Comparison of ENCODE assay signal across 8 mouse cellular contexts in genomic region chr2:29249852-29250251, GRCm38 (mm10). TPM values are rescaled to one million over a fixed set of nuclear protein-coding genes. Genes with fewer than 3 reads are reported as not detected.
DNase-seq lines count a peak whose midpoint lies in the region; ATAC-seq and TF ChIP-seq lines count a peak whose summit lies in the region.

No protein-coding gene starts in this region.

- DNase-seq in heart, adult 8-10 months (ENCODE audit: low spot score): no peak
- DNase-seq in spleen, postnatal 14 days (ENCODE audit: low spot score in 2 of 2): no peak
- no peak for DNase-seq in cerebellum, adult 11 months
- DNase-seq in testis, postnatal 14 days (ENCODE audit: low spot score): no peak

- no peak for TF ChIP-seq CTCF in cortical plate, adult 2 months (IDR thresholded peaks at IDR 0.05; ENCODE audit: extremely low read depth, insufficient read depth, low read length)

- H3K36me3 ChIP-seq in heart, embryonic 11.5 days (ENCODE audit: control insufficient read depth, insufficient read depth, low read length): no peaks in the 10 kb centered on the region
- H3K36me3 ChIP-seq in hindbrain, embryonic 12.5 days: no peaks in the 10 kb centered on the region
- no peaks in the 10 kb centered on the region for H3K36me3 ChIP-seq in midbrain, embryonic 15.5 days (replicated peaks)

- H3K9me3 ChIP-seq in heart, embryonic 11.5 days (replicated peaks; ENCODE audit: control insufficient read depth, low read length): no peaks in the 10 kb centered on the region
- H3K9me3 ChIP-seq in hindbrain, embryonic 12.5 days (replicated peaks): no peaks in the 10 kb centered on the region
- H3K9me3 ChIP-seq in midbrain, embryonic 15.5 days: no peaks in the 10 kb centered on the region

- H3K4me3 ChIP-seq in heart, embryonic 11.5 days (ENCODE audit: low read depth, low read length): no peak overlapping the region
- H3K4me3 ChIP-seq in cortical plate, adult 2 months (ENCODE audit: insufficient read depth, low read length): peak overlapping the region; percentile 52; the same call in 1 of the 2 replicates
- H3K4me3 ChIP-seq in hindbrain, embryonic 12.5 days: peak overlapping the region; percentile 61; the same call in 1 of the 2 replicates
- peak overlapping the region; percentile 59 for H3K4me3 ChIP-seq in midbrain, embryonic 15.5 days

- no peak for ATAC-seq in heart, embryonic 11.5 days (replicated peaks; ENCODE audit: insufficient number of reproducible peaks, low FRiP score, low TSS enrichment)
- no peak for ATAC-seq in hindbrain, embryonic 12.5 days (ENCODE audit: low FRiP score)
- ATAC-seq in midbrain, embryonic 15.5 days (replicated peaks): no peak

- H3K9ac ChIP-seq in heart, embryonic 11.5 days (ENCODE audit: low read depth, low read length): no peak overlapping the region
- no peak overlapping the region for H3K9ac ChIP-seq in hindbrain, embryonic 12.5 days
- 0 out of 2 replicates have a peak overlapping the region, but pooled peaks have one; percentile 60 for H3K9ac ChIP-seq in midbrain, embryonic 15.5 days

- WGBS in heart, embryonic 11.5 days (ENCODE audit: insufficient replicate concordance): 3% methylated on average over 10 of the region's 10 CpGs
- WGBS in hindbrain, embryonic 12.5 days: 4% methylated on average over 10 of the region's 10 CpGs
- WGBS in midbrain, embryonic 15.5 days: 2% methylated on average over 10 of the region's 10 CpGs

- H3K27me3 ChIP-seq in heart, embryonic 11.5 days (ENCODE audit: control insufficient read depth, insufficient read depth, low read length): peaks cover 82% of the 10 kb centered on the region
- peaks cover 71% of the 10 kb centered on the region for H3K27me3 ChIP-seq in hindbrain, embryonic 12.5 days
- peaks cover 20% of the 10 kb centered on the region for H3K27me3 ChIP-seq in midbrain, embryonic 15.5 days (replicated peaks)

- TF ChIP-seq POLR2A in cortical plate, adult 2 months (IDR thresholded peaks at IDR 0.05; ENCODE audit: extremely low read depth, insufficient read depth, low read length): no peak

- H3K4me2 ChIP-seq in heart, embryonic 11.5 days: peak overlapping the region; percentile 99; the same call in 1 of the 2 replicates
- H3K4me2 ChIP-seq in hindbrain, embryonic 12.5 days (replicated peaks): peak overlapping the region; percentile 99
- peak overlapping the region; percentile 99 for H3K4me2 ChIP-seq in midbrain, embryonic 15.5 days

- H3K27ac ChIP-seq in heart, embryonic 11.5 days (ENCODE audit: low read depth, low read length): no peak overlapping the region
- H3K27ac ChIP-seq in cortical plate, adult 2 months (ENCODE audit: insufficient read depth, low read length): no peak overlapping the region
- no peak overlapping the region for H3K27ac ChIP-seq in hindbrain, embryonic 12.5 days
- H3K27ac ChIP-seq in midbrain, embryonic 15.5 days: peak overlapping the region; percentile 83; the same call in 1 of the 2 replicates

- H3K4me1 ChIP-seq in heart, embryonic 11.5 days (ENCODE audit: control insufficient read depth, insufficient read depth, low read length): peaks cover 13% of the 10 kb centered on the region
- no peaks in the 10 kb centered on the region for H3K4me1 ChIP-seq in cortical plate, adult 2 months (ENCODE audit: control insufficient read depth, insufficient read depth, low read length)
- peaks cover 61% of the 10 kb centered on the region for H3K4me1 ChIP-seq in hindbrain, embryonic 12.5 days
- peaks cover 70% of the 10 kb centered on the region for H3K4me1 ChIP-seq in midbrain, embryonic 15.5 days

RNA-seq across cellular contexts. Expression of gene Ntng2, which starts 3.0 kb away (rescaled TPM):
- polyA plus RNA-seq in heart, embryonic 11.5 days (2014; fragmentation: Nextera tagmentation; extraction: Ambion mirVana): 0.23 TPM in 1 of 2 replicates, not detected in the other
- 10 to 100 TPM in 3 of 4 experiments, 1 to 10 TPM in 1; 8.3 to 16.7 (median 13.7) TPM for total RNA-seq in heart, adult 8-10 months (2022)
- polyA plus RNA-seq in cortical plate, adult 2 months (2012; rRNA removed): 51.7 and 54.1 TPM in 2 replicates
- polyA plus RNA-seq in hindbrain, embryonic 12.5 days (2016; fragmentation: Nextera tagmentation; extraction: Ambion mirVana): 2.6 and 3.1 TPM in 2 replicates
- polyA plus RNA-seq in midbrain, embryonic 15.5 days (2015; fragmentation: Nextera tagmentation; extraction: Ambion mirVana): 13.4 and 14.6 TPM in 2 replicates
